Mouse (Mus musculus) stomach, postnatal 0 days (tissue): ENCODE data around the gene 1700056E22Rik. TPM values are rescaled to one million over a fixed set of nuclear protein-coding genes. Genes with fewer than 3 reads are reported as not detected.

Experiments used
- ATAC-seq: fragments of 200-750 bp; cut with Nextera tagmentation; 2 replicates; pipeline ENCODE4 v1.8.0; 2017; ENCODE audit not compliant: low FRiP score, low TSS enrichment
- DNase-seq: peaks from one replicate; pipeline ENCODE4 v3.0.0-alpha.2; 2016; ENCODE audit warnings: low spot score
- H3K27ac ChIP-seq: fragments of 300-500 bp; sonication (generic); replicated peaks from 2 replicates; pipeline ENCODE4 v1.5.1; 2014; ENCODE audit warnings: mild to moderate bottlenecking, control low read depth
- H3K27me3 ChIP-seq: fragments of 300-500 bp; sonication (generic); 2 replicates; pipeline ENCODE4 v1.6.1; 2014; ENCODE audit warnings: low read length; ENCODE audit not compliant: control insufficient read depth, insufficient read depth
- H3K36me3 ChIP-seq: fragments of 300-500 bp; sonication (generic); 2 replicates; pipeline ENCODE4 v1.6.1; 2014; ENCODE audit warnings: low read length, mixed read lengths; ENCODE audit not compliant: control insufficient read depth, insufficient read depth
- H3K4me1 ChIP-seq: fragments of 300-500 bp; sonication (generic); replicated peaks from 2 replicates; pipeline ENCODE4 v1.6.1; 2014; ENCODE audit warnings: antibody characterized with exemption; ENCODE audit not compliant: control insufficient read depth, insufficient read depth
- H3K4me2 ChIP-seq: fragments of 300-500 bp; sonication (generic); replicated peaks from 2 replicates; pipeline ENCODE4 v1.6.1; 2014; ENCODE audit warnings: low read depth, mild to moderate bottlenecking, control low read depth, moderate library complexity
- H3K4me3 ChIP-seq: fragments of 300-500 bp; sonication (generic); 2 replicates; pipeline ENCODE4 v1.5.1; 2014; ENCODE audit warnings: low read depth, low read length, control low read depth
- H3K9ac ChIP-seq: fragments of 300-500 bp; sonication (generic); 2 replicates; pipeline ENCODE4 v1.6.1; 2014; ENCODE audit warnings: mild to moderate bottlenecking, low read length, control low read depth, mixed read lengths
- H3K9me3 ChIP-seq: fragments of 300-500 bp; sonication (generic); 2 replicates; pipeline ENCODE4 v1.6.1; 2016; ENCODE audit warnings: low read length; ENCODE audit not compliant: control insufficient read depth
- CTCF ChIP-seq: IDR thresholded peaks from 2 replicates; pipeline ENCODE4 v1.5.1; 2016; ENCODE audit warnings: antibody characterized with exemption, low read depth, mild to moderate bottlenecking, moderate library complexity
- EP300 ChIP-seq: optimal IDR thresholded peaks from 2 replicates; pipeline ENCODE3; 2016; ENCODE audit warnings: antibody characterized with exemption
- WGBS: fragments of 180-500 bp; shearing (Covaris S2); extraction: QIAGEN DNeasy Blood & Tissue Kit; methylation state at CpG from one replicate; pipeline ENCODE4 v1.1.7; 2014; 5-methylcytosine and 5-hydroxymethylcytosine counted together
- polyA plus RNA-seq: library from polyadenylated mRNA; unstranded; fragments of >200 nt; fragmentation: Nextera tagmentation; extraction: Ambion mirVana; gene quantifications from 2 replicates; pipeline ENCODE4 v1.2.1, GENCODE M21; 2015

The 1700056E22Rik gene
- polyA plus RNA-seq, 1 experiment from 2014 or later = 1.6 TPM

DNA sequence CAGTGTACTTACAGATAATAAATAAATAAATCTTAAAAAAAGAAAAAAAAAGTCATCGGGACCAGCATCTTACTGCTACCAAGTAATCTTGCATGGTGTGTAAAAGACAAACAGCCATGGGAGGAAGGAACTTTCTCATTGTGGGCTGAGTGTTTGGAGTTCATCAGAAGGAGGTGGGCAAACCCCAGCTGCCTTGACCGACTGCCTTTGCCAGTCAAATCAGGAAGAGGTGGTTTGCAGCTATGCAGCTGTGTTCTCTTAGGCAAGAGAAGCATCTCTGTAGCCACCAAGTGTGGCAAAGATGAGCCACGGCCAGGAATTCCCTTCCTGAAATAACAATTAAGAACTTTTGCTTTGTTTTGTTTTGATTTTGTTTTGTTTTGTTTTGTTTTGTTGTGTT lies 20.0 kb downstream of the 1700056E22Rik start:
- Histone ChIP-seq H3K4me2 (no peak overlapping the region), H3K27me3 (no peaks in the 10 kb centered on the region), H3K27ac (no peak overlapping the region), H3K9ac (no peak overlapping the region), H3K4me3 (no peak overlapping the region), H3K4me1 (no peaks in the 10 kb centered on the region), H3K36me3 (no peaks in the 10 kb centered on the region), H3K9me3 (no peaks in the 10 kb centered on the region)
- no peak for ATAC-seq
- 81% methylated on average over 3 of the region's 3 CpGs for WGBS
- DNase-seq = no peak
- TF ChIP-seq CTCF = no peak
- TF ChIP-seq EP300 = no peak

DNA sequence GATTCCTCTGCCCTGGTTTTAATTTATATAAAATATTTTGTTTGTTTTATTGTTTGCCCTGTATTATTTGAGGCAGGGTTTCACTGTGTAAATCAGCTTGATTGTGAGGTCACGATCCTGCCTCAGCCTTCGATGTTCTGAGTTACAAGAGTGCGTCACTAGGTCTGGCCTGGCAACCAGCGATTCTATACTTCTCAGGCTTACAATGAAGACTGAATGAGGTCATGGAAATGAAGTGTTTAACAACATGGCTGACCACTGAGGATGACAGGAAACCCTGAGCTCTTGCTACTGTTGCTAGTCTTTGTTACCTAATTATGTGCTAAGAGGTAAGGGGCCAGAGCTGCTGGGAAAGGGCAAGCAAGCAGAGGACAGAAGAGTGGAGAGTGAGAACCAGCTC lies 21.0 kb downstream of the 1700056E22Rik start, which contains the start of gene Dusp10:
Gene Dusp10, plus strand, starts transcription at position 197 of the 400 bp plus-strand sequence.
- Histone ChIP-seq H3K4me3 (no peak within 1 kb of the TSS), H3K27ac (no peak within 1 kb of the TSS), H3K4me2 (no peak within 1 kb of the TSS), H3K9me3 (no peaks in the 10 kb centered on the region), H3K27me3 (no peaks in the 10 kb centered on the region), H3K4me1 (no peaks in the 10 kb centered on the region), H3K36me3 (no peaks in the 10 kb centered on the region), H3K9ac (no peak within 1 kb of the TSS)
- DNase-seq (no peak), ATAC-seq (no peak)
- 91% methylated on average over 4 of the region's 4 CpGs for WGBS
- TF ChIP-seq CTCF (no peak), EP300 (no peak)

- H3K4me3 ChIP-seq = no peak overlapping the region
- H3K27ac ChIP-seq = no peak overlapping the region
- no peak overlapping the region for H3K4me2 ChIP-seq
- TF ChIP-seq CTCF (no peak), EP300 (no peak)
- no peak for ATAC-seq
- no peak overlapping the region for H3K9ac ChIP-seq
- WGBS = 95% methylated on average over 6 of the region's 6 CpGs
- H3K9me3 ChIP-seq = no peaks in the 10 kb centered on the region
- DNase-seq = no peak
- no peaks in the 10 kb centered on the region for H3K27me3 ChIP-seq
- no peaks in the 10 kb centered on the region for H3K36me3 ChIP-seq
- no peaks in the 10 kb centered on the region for H3K4me1 ChIP-seq
Measured at GRCm38 (mm10) chr1:184011311-184011710, 22.8 kb downstream of the 1700056E22Rik start.

DNA sequence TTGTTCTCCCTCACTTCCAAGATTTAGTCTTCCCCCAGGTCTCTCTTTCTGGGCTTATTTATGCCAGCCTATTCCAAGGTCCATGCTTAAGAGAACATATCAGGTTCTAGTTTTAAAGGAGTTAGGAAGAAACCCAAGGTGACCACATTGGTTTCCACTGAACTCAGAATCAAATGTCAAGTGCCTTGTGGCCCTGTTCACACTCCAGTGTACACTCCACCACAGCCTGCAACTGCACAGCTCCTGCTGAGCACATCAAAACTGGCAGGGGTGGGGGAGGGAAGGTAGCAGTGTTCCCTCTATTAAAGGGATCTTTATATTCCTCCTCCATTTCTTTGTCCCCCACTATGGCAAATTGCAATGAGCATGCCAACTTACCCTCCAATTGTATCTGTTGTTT lies 28.0 kb downstream of the 1700056E22Rik start:
- H3K27ac ChIP-seq = no peak overlapping the region
- TF ChIP-seq CTCF = no peak
- TF ChIP-seq EP300 = no peak
- H3K4me3 ChIP-seq = no peak overlapping the region
- H3K4me1 ChIP-seq = no peaks in the 10 kb centered on the region
- H3K9ac ChIP-seq = no peak overlapping the region
- no peak for DNase-seq
- H3K27me3 ChIP-seq = no peaks in the 10 kb centered on the region
- no peaks in the 10 kb centered on the region for H3K36me3 ChIP-seq
- H3K4me2 ChIP-seq = no peak overlapping the region
- no peaks in the 10 kb centered on the region for H3K9me3 ChIP-seq
- ATAC-seq = no peak

DNA sequence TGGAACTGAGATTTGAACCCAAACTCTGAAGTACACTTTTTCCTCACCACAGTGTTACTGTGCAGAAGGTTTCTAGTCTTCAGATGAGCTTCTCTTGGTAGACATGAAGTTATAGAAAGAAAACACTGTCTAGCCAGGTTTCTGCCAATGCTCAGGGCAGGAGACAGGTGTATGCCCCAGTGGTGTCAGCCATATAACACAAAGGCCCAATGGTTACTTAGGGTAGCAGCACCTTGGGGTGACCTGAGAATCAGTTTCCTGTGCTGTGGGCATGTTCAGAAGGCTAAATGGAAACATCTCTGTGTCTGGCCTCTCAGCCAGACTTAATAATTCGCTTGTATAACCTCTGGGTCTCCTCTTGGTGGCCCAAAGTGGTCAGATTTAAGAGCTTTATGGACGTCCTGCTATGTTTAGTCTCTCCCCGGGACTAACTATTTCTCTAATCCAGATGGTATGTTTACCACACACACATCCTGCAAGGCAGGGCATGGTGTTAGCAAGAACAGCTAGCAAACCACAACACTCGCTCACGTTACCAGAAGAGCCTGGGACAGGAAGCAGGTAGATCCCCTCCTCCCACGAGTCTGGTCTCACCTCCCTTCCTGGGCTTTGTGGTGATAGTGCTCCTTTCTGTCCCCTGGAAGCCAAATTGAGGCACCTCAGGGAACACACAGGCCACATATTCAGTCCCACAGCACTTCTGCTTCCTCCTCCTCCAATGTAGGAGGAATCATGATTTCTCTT lies 28.6 kb downstream of the 1700056E22Rik start:
- ATAC-seq (no peak), DNase-seq (no peak)
- no peak overlapping the region for H3K4me3 ChIP-seq
- TF ChIP-seq EP300 (no peak), CTCF (no peak)
- WGBS = 49% methylated on average over 6 of the region's 6 CpGs
- no peaks in the 10 kb centered on the region for H3K9me3 ChIP-seq
- H3K9ac ChIP-seq = no peak overlapping the region
- no peak overlapping the region for H3K4me2 ChIP-seq
- no peaks in the 10 kb centered on the region for H3K4me1 ChIP-seq
- H3K27ac ChIP-seq = no peak overlapping the region
- H3K27me3 ChIP-seq = no peaks in the 10 kb centered on the region
- no peaks in the 10 kb centered on the region for H3K36me3 ChIP-seq

DNA sequence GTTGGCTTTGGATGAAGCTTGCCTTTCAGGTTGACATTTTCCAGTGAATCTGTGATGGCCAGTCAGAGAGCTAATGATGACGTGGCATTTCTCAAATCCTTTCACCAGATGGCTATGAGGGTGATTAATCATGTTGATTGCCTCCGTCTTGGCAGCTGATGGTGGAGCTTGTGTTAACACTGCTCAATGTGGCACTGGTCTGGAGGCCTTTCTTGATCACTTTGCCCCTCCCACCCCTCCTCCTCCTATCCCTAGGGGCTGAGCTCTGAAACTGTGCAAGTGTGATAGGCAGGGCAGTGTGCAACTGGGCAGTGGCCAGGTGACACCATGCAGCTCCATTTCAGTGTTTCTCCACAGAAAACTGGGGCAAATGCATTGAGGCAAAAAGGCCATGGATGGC lies 29.8 kb downstream of the 1700056E22Rik start:
- Histone ChIP-seq H3K36me3 (no peaks in the 10 kb centered on the region), H3K4me2 (no peak overlapping the region), H3K27ac (no peak overlapping the region), H3K4me3 (no peak overlapping the region), H3K9me3 (no peaks in the 10 kb centered on the region), H3K27me3 (no peaks in the 10 kb centered on the region), H3K4me1 (no peaks in the 10 kb centered on the region), H3K9ac (no peak overlapping the region)
- no peak for DNase-seq
- WGBS = 37% methylated on average over 2 of the region's 2 CpGs
- TF ChIP-seq EP300 (no peak), CTCF (no peak)
- no peak for ATAC-seq
